Mouse (Mus musculus) cerebellum, postnatal 14 days (tissue): ENCODE measurements around the gene Impdh2.

Experiments used
- DNase-seq, 2 experiments: peaks; one replicate each; pipeline ENCODE4 v3.0.0; 2021; ENCODE audit warnings: mixed read lengths in 2 of 2

The Impdh2 gene

DNA sequence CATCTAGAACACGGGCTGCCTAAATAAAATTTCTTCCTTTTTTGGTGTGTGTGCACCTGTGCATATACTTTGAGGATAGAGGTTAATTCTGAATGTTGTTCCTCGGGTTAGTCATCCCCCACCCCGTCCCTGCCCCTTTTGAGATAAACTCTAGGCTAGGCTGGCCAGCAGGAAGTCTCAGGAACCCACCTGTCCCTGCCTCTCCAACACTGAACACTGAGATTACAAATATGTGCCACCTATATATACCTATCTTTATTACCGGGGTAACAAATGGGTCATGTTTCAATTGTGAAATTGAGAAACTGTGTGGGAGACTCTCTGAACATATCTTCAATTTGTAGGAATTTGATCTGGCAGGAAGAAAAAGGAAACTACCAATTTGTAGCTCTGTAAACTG, 48.8 kb downstream of the Impdh2 start:
- no peak for DNase-seq

DNA sequence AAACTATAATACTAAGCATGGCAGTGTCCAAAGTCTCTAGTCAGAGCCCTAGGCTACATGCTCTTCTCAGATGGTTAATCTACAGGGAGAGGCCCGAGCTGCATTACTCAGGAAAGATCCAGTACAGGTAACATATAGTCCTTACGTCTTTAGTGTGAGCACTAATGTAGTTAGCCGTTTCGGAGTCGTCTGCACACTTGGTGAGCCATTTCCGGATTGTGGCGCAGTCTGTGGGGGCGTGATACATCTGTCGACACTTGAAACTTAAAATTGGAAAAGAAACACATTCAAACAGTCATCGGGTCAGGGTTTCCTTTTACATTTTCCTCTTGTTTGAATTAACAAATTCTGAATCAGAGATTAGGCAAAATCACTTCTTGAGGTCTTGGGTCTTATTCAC, 51.4 kb downstream of the Impdh2 start:
- no peak for DNase-seq
